Mouse (Mus musculus) forebrain, embryonic 15.5 days (tissue): ENCODE results near the gene Ppp4c. TPM values are rescaled to one million over a fixed set of nuclear protein-coding genes. Genes with fewer than 3 reads are reported as not detected.

Experiments
- ATAC-seq: fragments of 200-750 bp; cut with Nextera tagmentation; replicated peaks from 2 replicates; pipeline ENCODE4 v1.8.0; 2017; ENCODE audit warnings: mild to moderate bottlenecking, moderate TSS enrichment, moderate library complexity
- H3K27ac ChIP-seq: fragments of 300-500 bp; sonication (generic); replicated peaks from 2 replicates; pipeline ENCODE4 v1.5.1; 2015; ENCODE audit warnings: mild to moderate bottlenecking, inconsistent platforms
- H3K27me3 ChIP-seq: fragments of 300-500 bp; sonication (generic); 2 replicates; pipeline ENCODE4 v1.6.1; 2015; ENCODE audit warnings: inconsistent platforms
- H3K36me3 ChIP-seq: fragments of 300-500 bp; sonication (generic); 2 replicates; pipeline ENCODE4 v1.6.1; 2015; ENCODE audit warnings: mild to moderate bottlenecking, inconsistent platforms
- H3K4me1 ChIP-seq: fragments of 300-500 bp; sonication (generic); 2 replicates; pipeline ENCODE4 v1.6.1; 2015; ENCODE audit warnings: inconsistent platforms
- H3K4me2 ChIP-seq: fragments of 300-500 bp; sonication (generic); replicated peaks from 2 replicates; pipeline ENCODE4 v1.6.1; 2015; ENCODE audit warnings: mild to moderate bottlenecking, inconsistent platforms
- H3K4me3 ChIP-seq: fragments of 300-500 bp; sonication (generic); 2 replicates; pipeline ENCODE4 v1.5.1; 2015; ENCODE audit warnings: mild to moderate bottlenecking, inconsistent platforms
- H3K9ac ChIP-seq: fragments of 300-500 bp; sonication (generic); replicated peaks from 2 replicates; pipeline ENCODE4 v1.6.1; 2015; ENCODE audit warnings: mild to moderate bottlenecking, inconsistent platforms
- H3K9me3 ChIP-seq: fragments of 300-500 bp; sonication (generic); 2 replicates; pipeline ENCODE4 v1.6.1; 2016; ENCODE audit warnings: inconsistent platforms
- WGBS: fragments of 180-500 bp; shearing (Covaris S2); methylation state at CpG from one replicate; pipeline ENCODE4 v1.1.7; 2015; ENCODE audit warnings: mixed read lengths; 5-methylcytosine and 5-hydroxymethylcytosine counted together
- polyA plus RNA-seq: library from polyadenylated mRNA; unstranded; fragments of >200 nt; fragmentation: Nextera tagmentation; extraction: Ambion mirVana; gene quantifications from 2 replicates; pipeline ENCODE4 v1.2.1, GENCODE M21; 2015

Ppp4c gene
- polyA plus RNA-seq, 1 experiment from 2014 or later = 215 TPM

GRCm38 (mm10) chr7:126741452-126741851 lies 50.8 kb downstream of the Ppp4c start:
- Histone ChIP-seq H3K36me3 (no peaks in the 10 kb centered on the region), H3K27me3 (no peaks in the 10 kb centered on the region), H3K4me2 (no peak overlapping the region), H3K9me3 (no peaks in the 10 kb centered on the region), H3K4me3 (no peak overlapping the region), H3K9ac (no peak overlapping the region), H3K27ac (no peak overlapping the region), H3K4me1 (0 out of 2 replicates have a peak, but pooled peaks cover 7% of the 10 kb centered on the region)
- 87% methylated on average over 5 of the region's 5 CpGs for WGBS
- ATAC-seq = no peak

GRCm38 (mm10) chr7:126740977-126741376 lies 51.3 kb downstream of the Ppp4c start:
- WGBS = 84% methylated on average over 5 of the region's 5 CpGs
- H3K36me3 ChIP-seq = no peaks in the 10 kb centered on the region

DNA sequence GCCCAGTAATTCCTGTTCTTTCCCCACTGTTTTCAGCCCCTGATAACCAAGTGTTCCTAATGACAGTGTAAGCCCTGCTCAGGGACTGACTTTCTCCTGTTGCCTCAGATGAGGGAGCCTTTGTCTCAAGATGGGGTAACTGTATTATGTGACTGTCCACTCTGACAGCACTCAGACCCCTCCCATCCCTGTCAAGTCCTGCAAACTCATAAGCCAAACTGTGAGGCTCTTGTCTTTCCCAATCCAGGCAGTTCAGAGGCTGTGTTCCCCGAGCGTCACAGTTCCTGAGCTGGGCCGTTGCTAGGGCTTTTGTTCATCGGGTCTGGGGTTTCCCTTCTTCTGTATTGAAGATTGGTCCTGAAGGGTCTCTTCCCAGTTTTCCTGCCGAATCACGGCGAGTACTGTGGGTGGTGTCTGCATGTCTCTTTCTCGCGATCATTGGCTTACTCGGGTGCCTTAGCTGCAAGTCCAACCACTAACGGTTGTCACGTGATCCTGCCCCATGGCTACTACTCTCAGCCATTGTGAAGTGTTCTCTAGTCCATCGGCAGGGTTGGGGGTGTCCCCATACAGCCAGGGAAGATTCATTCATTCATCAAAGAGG lies 52.1 kb downstream of the Ppp4c start:
- H3K27me3 ChIP-seq = no peaks in the 10 kb centered on the region
- 72% methylated on average over 13 of the region's 13 CpGs for WGBS

More at GRCm38 (mm10) chr7:126740977-126741376, 51.3 kb downstream of the Ppp4c start:
- no peaks in the 10 kb centered on the region for H3K9me3 ChIP-seq
- H3K27ac ChIP-seq = no peak overlapping the region
- no peak overlapping the region for H3K4me3 ChIP-seq
- no peak overlapping the region for H3K9ac ChIP-seq
- no peak overlapping the region for H3K4me2 ChIP-seq
- 0 out of 2 replicates have a peak, but pooled peaks cover 7% of the 10 kb centered on the region for H3K4me1 ChIP-seq
- no peak for ATAC-seq
- no peaks in the 10 kb centered on the region for H3K27me3 ChIP-seq

GRCm38 (mm10) chr7:126739551-126739950 lies 52.7 kb downstream of the Ppp4c start:
- H3K4me1 ChIP-seq = 0 out of 2 replicates have a peak, but pooled peaks cover 7% of the 10 kb centered on the region
- H3K4me3 ChIP-seq = no peak overlapping the region
- no peak overlapping the region for H3K4me2 ChIP-seq
- H3K9me3 ChIP-seq = no peaks in the 10 kb centered on the region
- WGBS = 81% methylated on average over 17 of the region's 17 CpGs
- ATAC-seq = no peak
- H3K36me3 ChIP-seq = no peaks in the 10 kb centered on the region
- no peak overlapping the region for H3K27ac ChIP-seq
- no peak overlapping the region for H3K9ac ChIP-seq
- H3K27me3 ChIP-seq = no peaks in the 10 kb centered on the region

More for the DNA sequence above, 52.1 kb downstream of the Ppp4c start:
- Histone ChIP-seq H3K4me3 (no peak overlapping the region), H3K36me3 (no peaks in the 10 kb centered on the region), H3K9me3 (no peaks in the 10 kb centered on the region), H3K4me1 (0 out of 2 replicates have a peak, but pooled peaks cover 7% of the 10 kb centered on the region), H3K4me2 (no peak overlapping the region), H3K27ac (no peak overlapping the region), H3K9ac (no peak overlapping the region)
- no peak for ATAC-seq

DNA sequence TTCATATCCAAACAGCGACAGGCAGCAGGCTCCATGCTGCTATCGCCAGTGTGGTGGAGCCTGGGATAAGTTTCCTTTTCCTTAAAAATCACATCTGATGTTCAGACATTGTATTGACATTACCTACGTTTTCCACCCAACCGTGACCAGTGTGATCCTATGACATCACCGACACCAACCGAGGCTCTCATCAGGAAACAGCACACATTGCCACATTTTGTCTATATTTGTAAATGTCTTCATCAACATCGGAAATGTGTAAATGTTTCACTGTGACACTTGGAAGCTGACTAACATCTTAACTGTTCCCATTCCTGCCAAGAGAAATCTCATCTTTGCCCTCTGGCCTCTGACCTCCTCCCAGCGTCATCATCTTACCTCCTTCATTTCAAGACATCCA lies 56.2 kb downstream of the Ppp4c start:
- H3K27me3 ChIP-seq = no peaks in the 10 kb centered on the region
- 0 out of 2 replicates have a peak, but pooled peaks cover 7% of the 10 kb centered on the region for H3K4me1 ChIP-seq
- 90% methylated on average over 8 of the region's 8 CpGs for WGBS
- no peak overlapping the region for H3K27ac ChIP-seq
- H3K9me3 ChIP-seq = no peaks in the 10 kb centered on the region
- ATAC-seq = no peak
- H3K36me3 ChIP-seq = no peaks in the 10 kb centered on the region
- no peak overlapping the region for H3K4me3 ChIP-seq
- no peak overlapping the region for H3K4me2 ChIP-seq
- no peak overlapping the region for H3K9ac ChIP-seq

Other genes with a start within 250 kb of the Ppp4c start
- 196 TPM in 2 replicates for gene Eif3c, start 226.1 kb downstream of the Ppp4c start, polyA plus RNA-seq
- gene Apobr, start 207.6 kb downstream of the Ppp4c start, polyA plus RNA-seq = 0.25 and 0.32 TPM in 2 replicates
- 31.7 and 34.3 TPM in 2 replicates for gene Cln3, start 206.7 kb downstream of the Ppp4c start, polyA plus RNA-seq
- gene Il27, start 197.6 kb downstream of the Ppp4c start, polyA plus RNA-seq = not detected in 2 replicates
- gene Nupr1, start 161.6 kb downstream of the Ppp4c start, polyA plus RNA-seq = 4.9 and 5.9 TPM in 2 replicates
- 54.7 and 55.4 TPM in 2 replicates for gene Sgf29, start 143.2 kb downstream of the Ppp4c start, polyA plus RNA-seq
- 2.8 TPM in 2 replicates for gene Sult1a1, start 116.1 kb downstream of the Ppp4c start, polyA plus RNA-seq
- gene Bola2, start 97.1 kb downstream of the Ppp4c start, polyA plus RNA-seq = 141 and 158 TPM in 2 replicates
- gene Slx1b, start 96.7 kb downstream of the Ppp4c start, polyA plus RNA-seq = 17.5 and 18.0 TPM in 2 replicates
- gene Coro1a, start 84.7 kb downstream of the Ppp4c start, polyA plus RNA-seq = 99.8 and 108 TPM in 2 replicates
- gene Mapk3, start 32.9 kb downstream of the Ppp4c start, polyA plus RNA-seq = 101 and 102 TPM in 2 replicates
- 1.5 and 1.7 TPM in 2 replicates for gene Gdpd3, start 26.2 kb downstream of the Ppp4c start, polyA plus RNA-seq
- gene Ypel3, start 15.5 kb downstream of the Ppp4c start, polyA plus RNA-seq = 207 and 213 TPM in 2 replicates
- 0.41 and 0.65 TPM in 2 replicates for gene Tbx6, start 11.0 kb downstream of the Ppp4c start, polyA plus RNA-seq
- 35.1 and 38.1 TPM in 2 replicates for gene Fam57b, start 5.2 kb upstream of the Ppp4c start, polyA plus RNA-seq
- not detected in 2 replicates for gene 4930451I11Rik, start 39.1 kb upstream of the Ppp4c start, polyA plus RNA-seq
- gene Doc2a, start 54.9 kb upstream of the Ppp4c start, polyA plus RNA-seq = 9.0 and 9.1 TPM in 2 replicates
- 30.7 and 31.8 TPM in 2 replicates for gene Hirip3, start 69.5 kb upstream of the Ppp4c start, polyA plus RNA-seq
- gene Ino80e, start 69.9 kb upstream of the Ppp4c start, polyA plus RNA-seq = 86.2 and 98.8 TPM in 2 replicates
- 54.1 and 56.8 TPM in 2 replicates for gene Taok2, start 92.2 kb upstream of the Ppp4c start, polyA plus RNA-seq
- 36.2 and 38.6 TPM in 2 replicates for gene Tmem219, start 130.4 kb upstream of the Ppp4c start, polyA plus RNA-seq
- 132 and 136 TPM in 2 replicates for gene Kctd13, start 136.4 kb upstream of the Ppp4c start, polyA plus RNA-seq
- gene Asphd1, start 157.1 kb upstream of the Ppp4c start, polyA plus RNA-seq = 5.6 and 6.9 TPM in 2 replicates
- gene Sez6l2, start 158.1 kb upstream of the Ppp4c start, polyA plus RNA-seq = 25.5 and 32.0 TPM in 2 replicates
- gene Cdipt, start 183.4 kb upstream of the Ppp4c start, polyA plus RNA-seq = 104 and 105 TPM in 2 replicates
- 0.56 and 0.88 TPM in 2 replicates for gene Cdiptos, start 183.6 kb upstream of the Ppp4c start, polyA plus RNA-seq
- 3.0 and 3.5 TPM in 2 replicates for gene Mvp, start 222.1 kb upstream of the Ppp4c start, polyA plus RNA-seq
- not detected in 2 replicates for gene Pagr1b, start 224.0 kb upstream of the Ppp4c start, polyA plus RNA-seq
- gene Pagr1a, start 224.9 kb upstream of the Ppp4c start, polyA plus RNA-seq = 32.2 and 40.4 TPM in 2 replicates
- gene Gm42742, start 228.6 kb upstream of the Ppp4c start, polyA plus RNA-seq = 67.9 and 75.6 TPM in 2 replicates
- gene Prrt2, start 228.7 kb upstream of the Ppp4c start, polyA plus RNA-seq = 18.0 and 19.8 TPM in 2 replicates
- 79.3 and 84.0 TPM in 2 replicates for gene Maz, start 234.5 kb upstream of the Ppp4c start, polyA plus RNA-seq
- 67.6 and 69.0 TPM in 2 replicates for gene Kif22, start 250.0 kb upstream of the Ppp4c start, polyA plus RNA-seq